24 mouse cellular contexts compared by ENCODE assay signal in genomic region chr14:124767234-124767633, GRCm38 (mm10).
DNase-seq lines count a peak whose midpoint lies in the region; ATAC-seq lines count a peak whose summit lies in the region.
"Had no signal": no experiment of that assay in that cellular context is flagged by ENCODE, and none has a peak within 500 bp of the region (broad histone marks: within the 10 kb centered on the region; RNA-seq: fewer than 3 reads in every experiment).

No protein-coding gene starts in this region.

- H3K9ac ChIP-seq in heart, embryonic 11.5 days (ENCODE audit: low read depth, low read length) = no peak overlapping the region
- H3K9ac ChIP-seq: embryonic facial prominence, embryonic 15.5 days; heart, embryonic 13.5 days; hindbrain, embryonic 15.5 days; liver, embryonic 15.5 days; lung, embryonic 15.5 days had no signal

- H3K36me3 ChIP-seq in heart, embryonic 11.5 days (ENCODE audit: control insufficient read depth, insufficient read depth, low read length) = no peaks in the 10 kb centered on the region
- H3K36me3 ChIP-seq: embryonic facial prominence, embryonic 15.5 days; heart, embryonic 13.5 days; hindbrain, embryonic 15.5 days; limb, embryonic 10.5 days; liver, embryonic 15.5 days; lung, embryonic 15.5 days had no signal

- no peak overlapping the region for H3K4me3 ChIP-seq in heart, embryonic 11.5 days (ENCODE audit: low read depth, low read length)
- H3K4me3 ChIP-seq: embryonic facial prominence, embryonic 15.5 days; heart, embryonic 13.5 days; hindbrain, embryonic 15.5 days; limb, embryonic 10.5 days; liver, embryonic 15.5 days; lung, embryonic 15.5 days had no signal

- no peak for ATAC-seq in heart, embryonic 11.5 days (replicated peaks; ENCODE audit: insufficient number of reproducible peaks, low FRiP score, low TSS enrichment)
- ATAC-seq: forebrain, embryonic 16.5 days had no signal

- H3K4me1 ChIP-seq in heart, embryonic 11.5 days (ENCODE audit: control insufficient read depth, insufficient read depth, low read length) = no peaks in the 10 kb centered on the region
- H3K4me1 ChIP-seq: embryonic facial prominence, embryonic 15.5 days; heart, embryonic 13.5 days; hindbrain, embryonic 15.5 days; limb, embryonic 10.5 days; liver, embryonic 15.5 days; lung, embryonic 15.5 days had no signal

- H3K4me2 ChIP-seq in heart, embryonic 11.5 days = no peak overlapping the region
- H3K4me2 ChIP-seq: embryonic facial prominence, embryonic 15.5 days; heart, embryonic 13.5 days; hindbrain, embryonic 15.5 days; liver, embryonic 15.5 days; lung, embryonic 15.5 days had no signal

- no peaks in the 10 kb centered on the region for H3K27me3 ChIP-seq in heart, embryonic 11.5 days (ENCODE audit: control insufficient read depth, insufficient read depth, low read length)
- H3K27me3 ChIP-seq: embryonic facial prominence, embryonic 15.5 days; heart, embryonic 13.5 days; hindbrain, embryonic 15.5 days; liver, embryonic 15.5 days; lung, embryonic 15.5 days had no signal

- WGBS in heart, embryonic 11.5 days (ENCODE audit: insufficient replicate concordance) = 54% methylated on average over 2 of the region's 2 CpGs

- DNase-seq in heart, adult 11 months = peak; percentile 90
- peak; percentile 6 for DNase-seq in layer of hippocampus, adult 9-11 months
- DNase-seq in layer of hippocampus, postnatal 36 days = no peak
- DNase-seq in cerebellum, postnatal 14 days = peak; percentile 51 to 76
- no peak for DNase-seq in lung, postnatal 36 days
- no peak for DNase-seq in thymus, postnatal 36 days
- DNase-seq: adrenal gland, postnatal 25 days; gastrocnemius, postnatal 14 days; kidney, adult 2 months; kidney, postnatal 10 days; liver; lung, postnatal 4 days; midbrain, embryonic 14.5 days; retina, postnatal 1 day; right cerebral cortex, postnatal 25 days; thymus, postnatal 14 days had no signal

- H3K27ac ChIP-seq in heart, embryonic 11.5 days (ENCODE audit: low read depth, low read length) = no peak overlapping the region
- H3K27ac ChIP-seq: embryonic facial prominence, embryonic 15.5 days; heart, embryonic 13.5 days; hindbrain, embryonic 15.5 days; limb, embryonic 10.5 days; liver, embryonic 15.5 days; lung, embryonic 15.5 days had no signal

- no peaks in the 10 kb centered on the region for H3K9me3 ChIP-seq in heart, embryonic 11.5 days (replicated peaks; ENCODE audit: control insufficient read depth, low read length)
- H3K9me3 ChIP-seq: embryonic facial prominence, embryonic 15.5 days; heart, embryonic 13.5 days; hindbrain, embryonic 15.5 days; limb, embryonic 10.5 days; liver, embryonic 15.5 days; lung, embryonic 15.5 days had no signal

Comparison
In these comparisons a context has a peak if more than half of its experiments do, and no peak if none do; other contexts are left out.
1. DNase-seq: peak in heart, adult 11 months (single experiment), layer of hippocampus, adult 9-11 months (single experiment) and cerebellum, postnatal 14 days (2 of 2); none in layer of hippocampus, postnatal 36 days (0 of 2), lung, postnatal 36 days (single experiment) and thymus, postnatal 36 days (0 of 2).